9 mouse cellular contexts compared by ENCODE assay signal in genomic region chr7:46958853-46959252, GRCm38 (mm10). TPM values are rescaled to one million over a fixed set of nuclear protein-coding genes. Genes with fewer than 3 reads are reported as not detected.
DNase-seq lines count a peak whose midpoint lies in the region; ATAC-seq and TF ChIP-seq lines count a peak whose summit lies in the region.
"Had no signal": no experiment of that assay in that cellular context is flagged by ENCODE, and none has a peak within 500 bp of the region (broad histone marks: within the 10 kb centered on the region; RNA-seq: fewer than 3 reads in every experiment).

No protein-coding gene starts in this region.

- H3K36me3 ChIP-seq in heart, embryonic 13.5 days, result peaks cover 21% of the 10 kb centered on the region
- 0 out of 2 replicates have a peak, but pooled peaks cover 4% of the 10 kb centered on the region for H3K36me3 ChIP-seq in hindbrain, embryonic 11.5 days (ENCODE audit: control insufficient read depth, insufficient read depth, low read length)
- H3K36me3 ChIP-seq in midbrain, embryonic 13.5 days, result peaks cover 11% of the 10 kb centered on the region

- intact Hi-C loops in heart, postnatal 10 days (cut with DNase I), result no loop called here

- no peak for TF ChIP-seq CTCF in bone marrow macrophage, adult 2 months (IDR thresholded peaks at IDR 0.05; ENCODE audit: low read depth, low read length)

- TF ChIP-seq POLR2A in bone marrow macrophage, adult 2 months (IDR thresholded peaks at IDR 0.05; ENCODE audit: borderline replicate concordance, low read depth, low read length), result no peak

- peak overlapping the region; percentile 90 for H3K4me2 ChIP-seq in heart, embryonic 13.5 days
- peak overlapping the region; percentile 78 for H3K4me2 ChIP-seq in hindbrain, embryonic 11.5 days (replicated peaks; ENCODE audit: low read depth, low read length)
- H3K4me2 ChIP-seq in midbrain, embryonic 13.5 days (replicated peaks), result peak overlapping the region; percentile 84

- ATAC-seq in heart, embryonic 13.5 days (ENCODE audit: extremely low read depth, insufficient number of reproducible peaks, low FRiP score, low TSS enrichment), result no peak
- ATAC-seq in hindbrain, embryonic 11.5 days (ENCODE audit: low FRiP score), result 0 out of 2 replicates have a peak, but pooled peaks have one; percentile 27
- ATAC-seq in midbrain, embryonic 13.5 days, result peak; percentile 49; the same call in 1 of the 2 replicates

- peak overlapping the region; percentile 95 for H3K9ac ChIP-seq in heart, embryonic 13.5 days
- H3K9ac ChIP-seq in hindbrain, embryonic 11.5 days (ENCODE audit: low read depth, low read length), result peak overlapping the region; percentile 81
- H3K9ac ChIP-seq in midbrain, embryonic 13.5 days (replicated peaks), result peak overlapping the region; percentile 79

- no peak overlapping the region; the same call in 1 of the 2 replicates for H3K27ac ChIP-seq in heart, embryonic 13.5 days (replicated peaks)
- no peak overlapping the region for H3K27ac ChIP-seq in bone marrow macrophage, adult 2 months (ENCODE audit: insufficient read depth, low read depth, low read length)
- no peak overlapping the region for H3K27ac ChIP-seq in hindbrain, embryonic 11.5 days (ENCODE audit: low read depth, low read length)
- H3K27ac ChIP-seq in midbrain, embryonic 13.5 days, result no peak overlapping the region

- 21% methylated on average over 9 of the region's 9 CpGs for WGBS in heart, embryonic 13.5 days
- WGBS in hindbrain, embryonic 11.5 days, result 20% methylated on average over 9 of the region's 9 CpGs
- WGBS in midbrain, embryonic 13.5 days, result 18% methylated on average over 9 of the region's 9 CpGs

- H3K4me1 ChIP-seq in heart, embryonic 13.5 days, result peaks cover 47% of the 10 kb centered on the region
- H3K4me1 ChIP-seq in bone marrow macrophage, adult 2 months (ENCODE audit: control insufficient read depth, insufficient read depth, low read length), result peaks cover 11% of the 10 kb centered on the region
- H3K4me1 ChIP-seq in hindbrain, embryonic 11.5 days (replicated peaks; ENCODE audit: control insufficient read depth, insufficient read depth, low read length), result 0 out of 2 replicates have a peak, but pooled peaks cover 4% of the 10 kb centered on the region
- peaks cover 19% of the 10 kb centered on the region for H3K4me1 ChIP-seq in midbrain, embryonic 13.5 days (replicated peaks)

- DNase-seq in heart, postnatal 10 days, result no peak
- peak; percentile 13 for DNase-seq in hindbrain, embryonic 11.5 days (ENCODE audit: low spot score)
- no peak for DNase-seq in urinary bladder, postnatal 14 days (ENCODE audit: low spot score)
- no peak for DNase-seq in adipocyte (ENCODE audit: low spot score)
- no peak for DNase-seq in gastrocnemius, adult 18-20 months (ENCODE audit: low spot score)

- H3K27me3 ChIP-seq in heart, embryonic 13.5 days (replicated peaks), result no peaks in the 10 kb centered on the region
- peaks cover 3% of the 10 kb centered on the region; the same call in 1 of the 2 replicates for H3K27me3 ChIP-seq in hindbrain, embryonic 11.5 days (ENCODE audit: control insufficient read depth, insufficient read depth, low read length)
- peaks cover 9% of the 10 kb centered on the region for H3K27me3 ChIP-seq in midbrain, embryonic 13.5 days

- H3K9me3 ChIP-seq in heart, embryonic 13.5 days, result no peaks in the 10 kb centered on the region
- no peaks in the 10 kb centered on the region for H3K9me3 ChIP-seq in hindbrain, embryonic 11.5 days (ENCODE audit: control insufficient read depth, low read length)
- no peaks in the 10 kb centered on the region for H3K9me3 ChIP-seq in midbrain, embryonic 13.5 days

- H3K4me3 ChIP-seq in heart, embryonic 13.5 days, result peak overlapping the region; percentile 82
- peak overlapping the region; percentile 94; the same call in 1 of the 2 replicates for H3K4me3 ChIP-seq in bone marrow macrophage, adult 2 months (ENCODE audit: insufficient read depth, low read length)
- H3K4me3 ChIP-seq in hindbrain, embryonic 11.5 days (ENCODE audit: low read depth, low read length), result peak overlapping the region; percentile 72
- peak overlapping the region; percentile 68 for H3K4me3 ChIP-seq in midbrain, embryonic 13.5 days (replicated peaks)

RNA-seq across cellular contexts. Expression of gene Uevld, which starts 0.5 kb away (rescaled TPM):
- 7.5 and 8.0 TPM in 2 replicates for polyA plus RNA-seq in heart, embryonic 13.5 days (2015; fragmentation: Nextera tagmentation; extraction: Ambion mirVana)
- total RNA-seq in heart, postnatal 10 days (2021), result 10 to 100 TPM; 10.8 to 13.4 TPM
- polyA plus RNA-seq in bone marrow macrophage, adult 2 months (2012; ENCODE audit: insufficient read depth, insufficient read length, missing spikeins), result 11.3 and 17.4 TPM in 2 replicates
- polyA plus RNA-seq in hindbrain, embryonic 11.5 days (2014; fragmentation: Nextera tagmentation; extraction: Ambion mirVana), result 11.3 and 13.1 TPM in 2 replicates
- polyA plus RNA-seq in midbrain, embryonic 13.5 days (2015; fragmentation: Nextera tagmentation; extraction: Ambion mirVana), result 7.4 and 7.5 TPM in 2 replicates
- total RNA-seq in gastrocnemius, adult 18-20 months (2021), result 10 to 100 TPM; 10.5 to 11.5 TPM

RNA-seq across cellular contexts. Expression of gene Gm9999, which starts 24.5 kb away (rescaled TPM):
- polyA plus RNA-seq in heart, embryonic 13.5 days (2015; fragmentation: Nextera tagmentation; extraction: Ambion mirVana), result not detected in 2 replicates
- total RNA-seq in heart, postnatal 10 days (2021), result not detected
- not detected in 2 replicates for polyA plus RNA-seq in bone marrow macrophage, adult 2 months (2012; ENCODE audit: insufficient read depth, insufficient read length, missing spikeins)
- not detected in 2 replicates for polyA plus RNA-seq in hindbrain, embryonic 11.5 days (2014; fragmentation: Nextera tagmentation; extraction: Ambion mirVana)
- polyA plus RNA-seq in midbrain, embryonic 13.5 days (2015; fragmentation: Nextera tagmentation; extraction: Ambion mirVana), result not detected in 2 replicates
- not detected for total RNA-seq in gastrocnemius, adult 18-20 months (2021)
- total RNA-seq: layer of hippocampus, adult 18-20 months had no signal

RNA-seq across cellular contexts. Expression of gene Tsg101, which starts 39.1 kb away (rescaled TPM):
- 165 and 182 TPM in 2 replicates for polyA plus RNA-seq in heart, embryonic 13.5 days (2015; fragmentation: Nextera tagmentation; extraction: Ambion mirVana)
- total RNA-seq in heart, postnatal 10 days (2021), result 10 to 100 TPM; 78.8 to 80.3 TPM
- polyA plus RNA-seq in bone marrow macrophage, adult 2 months (2012; ENCODE audit: insufficient read depth, insufficient read length, missing spikeins), result 103 and 112 TPM in 2 replicates
- 372 and 380 TPM in 2 replicates for polyA plus RNA-seq in hindbrain, embryonic 11.5 days (2014; fragmentation: Nextera tagmentation; extraction: Ambion mirVana)
- polyA plus RNA-seq in midbrain, embryonic 13.5 days (2015; fragmentation: Nextera tagmentation; extraction: Ambion mirVana), result 419 and 434 TPM in 2 replicates
- total RNA-seq in gastrocnemius, adult 18-20 months (2021), result 10 to 100 TPM; 54.4 to 59.1 TPM

RNA-seq across cellular contexts. Expression of gene Spty2d1, which starts 49.4 kb away (rescaled TPM):
- 13.1 and 13.4 TPM in 2 replicates for polyA plus RNA-seq in heart, embryonic 13.5 days (2015; fragmentation: Nextera tagmentation; extraction: Ambion mirVana)
- 10 to 100 TPM; 12.5 to 13.8 TPM for total RNA-seq in heart, postnatal 10 days (2021)
- 12.6 and 14.8 TPM in 2 replicates for polyA plus RNA-seq in bone marrow macrophage, adult 2 months (2012; ENCODE audit: insufficient read depth, insufficient read length, missing spikeins)
- 12.0 and 12.3 TPM in 2 replicates for polyA plus RNA-seq in hindbrain, embryonic 11.5 days (2014; fragmentation: Nextera tagmentation; extraction: Ambion mirVana)
- polyA plus RNA-seq in midbrain, embryonic 13.5 days (2015; fragmentation: Nextera tagmentation; extraction: Ambion mirVana), result 9.5 and 9.6 TPM in 2 replicates
- total RNA-seq in gastrocnemius, adult 18-20 months (2021), result 1 to 10 TPM; 4.5 to 4.7 TPM
